Mouse (Mus musculus) hindbrain, embryonic 14.5 days (tissue): ENCODE results near the gene Parva. TPM values are rescaled to one million over a fixed set of nuclear protein-coding genes. Genes with fewer than 3 reads are reported as not detected.

Source experiments
- ATAC-seq: fragments of 200-750 bp; cut with Nextera tagmentation; 2 replicates; pipeline ENCODE4 v1.8.0; 2017; ENCODE audit warnings: moderate number of reproducible peaks, mild to moderate bottlenecking, moderate TSS enrichment, moderate library complexity; ENCODE audit not compliant: low FRiP score
- DNase-seq: peaks from one replicate; pipeline ENCODE4 v3.0.0-alpha.2; 2015; ENCODE audit warnings: low spot score
- H3K27ac ChIP-seq: fragments of 300-500 bp; sonication (generic); 2 replicates; pipeline ENCODE4 v1.5.1; 2014; ENCODE audit warnings: mild to moderate bottlenecking, moderate library complexity
- H3K27me3 ChIP-seq: fragments of 300-500 bp; sonication (generic); 2 replicates; pipeline ENCODE4 v1.6.1; 2014; ENCODE audit warnings: mild to moderate bottlenecking, low read length, mixed read lengths; ENCODE audit not compliant: control insufficient read depth, insufficient read depth
- H3K36me3 ChIP-seq: fragments of 300-500 bp; sonication (generic); replicated peaks from 2 replicates; pipeline ENCODE4 v1.6.1; 2014; ENCODE audit not compliant: control insufficient read depth, insufficient read depth
- H3K4me1 ChIP-seq: fragments of 300-500 bp; sonication (generic); replicated peaks from 2 replicates; pipeline ENCODE4 v1.6.1; 2014; ENCODE audit warnings: antibody characterized with exemption, low read length, mixed read lengths; ENCODE audit not compliant: control insufficient read depth, insufficient read depth
- H3K4me2 ChIP-seq: fragments of 300-500 bp; sonication (generic); replicated peaks from 2 replicates; pipeline ENCODE4 v1.6.1; 2014; ENCODE audit warnings: mild to moderate bottlenecking, moderate library complexity
- H3K4me3 ChIP-seq: fragments of 300-500 bp; sonication (generic); replicated peaks from 2 replicates; pipeline ENCODE4 v1.5.1; 2014; ENCODE audit warnings: mild to moderate bottlenecking, low read length
- H3K9ac ChIP-seq: fragments of 300-500 bp; sonication (generic); 2 replicates; pipeline ENCODE4 v1.6.1; 2014
- H3K9me3 ChIP-seq: fragments of 300-500 bp; sonication (generic); 2 replicates; pipeline ENCODE4 v1.6.1; 2016; ENCODE audit warnings: low read length; ENCODE audit not compliant: control insufficient read depth
- WGBS: fragments of 180-500 bp; shearing (Covaris S2); extraction: QIAGEN DNeasy Blood & Tissue Kit; methylation state at CpG from one replicate; pipeline ENCODE4 v1.1.7; 2014; 5-methylcytosine and 5-hydroxymethylcytosine counted together
- polyA plus RNA-seq: library from polyadenylated mRNA; unstranded; fragments of >200 nt; fragmentation: Nextera tagmentation; extraction: Ambion mirVana; gene quantifications from 2 replicates; pipeline ENCODE4 v1.2.1, GENCODE M21; 2014

Gene Parva
- polyA plus RNA-seq, 1 experiment from 2014 or later, result 28.1 TPM

DNA sequence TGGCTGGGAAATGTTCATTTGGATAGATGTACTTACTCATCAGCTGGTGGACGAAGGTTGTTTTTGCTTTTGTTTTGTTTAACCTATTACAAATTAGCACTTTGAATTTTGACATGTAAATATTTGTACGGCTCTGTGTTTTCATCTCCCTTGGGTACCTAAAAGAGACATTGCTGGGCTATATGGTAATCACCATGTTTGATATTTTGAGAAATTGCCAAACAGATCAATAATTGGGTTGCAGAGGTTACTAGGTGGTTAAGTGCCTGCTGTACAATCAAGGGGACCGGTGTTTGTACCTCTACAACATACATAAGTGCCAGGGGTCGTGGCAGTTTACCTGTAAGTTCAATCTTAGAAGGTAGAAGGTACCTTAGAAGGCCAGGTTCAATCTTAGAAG lies 19.2 kb downstream of the Parva start:
- 91% methylated on average over 4 of the region's 4 CpGs for WGBS
- H3K27me3 ChIP-seq, result no peaks in the 10 kb centered on the region
- no peak overlapping the region for H3K4me2 ChIP-seq
- H3K9me3 ChIP-seq, result no peaks in the 10 kb centered on the region; the same call in 1 of the 2 replicates
- ATAC-seq, result no peak
- H3K4me1 ChIP-seq, result peaks cover 22% of the 10 kb centered on the region
- no peak overlapping the region for H3K9ac ChIP-seq
- no peaks in the 10 kb centered on the region for H3K36me3 ChIP-seq
- H3K4me3 ChIP-seq, result no peak overlapping the region
- H3K27ac ChIP-seq, result no peak overlapping the region
- no peak for DNase-seq

DNA sequence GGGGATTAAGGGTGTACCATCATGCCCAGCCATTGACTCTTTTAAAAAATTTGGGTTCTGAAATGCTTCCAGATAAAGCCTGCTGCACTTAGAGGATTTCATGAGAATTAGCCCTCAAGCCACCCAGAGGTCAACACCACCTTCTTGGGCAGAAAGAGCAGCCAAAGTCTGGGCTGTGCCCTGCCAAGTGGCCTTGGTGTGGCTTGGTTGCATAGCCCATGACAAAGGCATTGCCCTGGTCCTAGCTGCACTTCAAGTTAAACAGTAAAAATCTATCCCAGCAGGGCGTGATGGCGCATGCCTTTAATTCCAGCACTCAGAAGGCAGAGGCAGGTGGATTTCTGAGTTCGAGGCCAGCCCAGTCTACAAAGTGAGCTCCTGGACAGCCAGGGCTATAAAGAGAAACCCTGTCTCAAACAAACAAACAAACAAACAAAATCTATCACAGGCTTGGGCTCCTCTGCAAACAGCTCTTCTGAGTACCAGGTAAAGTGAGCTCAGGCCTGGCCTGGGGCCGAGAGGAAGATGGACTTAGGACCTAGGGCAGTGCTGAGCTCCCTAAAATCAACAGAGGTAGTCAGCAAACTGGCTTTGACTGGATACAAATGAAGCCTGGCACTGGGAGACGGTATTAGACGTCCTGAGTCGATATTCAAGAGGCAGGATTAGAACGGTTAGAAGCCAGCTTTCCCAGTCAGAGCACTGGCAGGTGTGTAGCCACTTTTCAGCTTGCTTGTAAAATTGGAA lies 22.8 kb downstream of the Parva start:
- 84% methylated on average over 8 of the region's 8 CpGs for WGBS
- peaks cover 11% of the 10 kb centered on the region for H3K4me1 ChIP-seq

DNA sequence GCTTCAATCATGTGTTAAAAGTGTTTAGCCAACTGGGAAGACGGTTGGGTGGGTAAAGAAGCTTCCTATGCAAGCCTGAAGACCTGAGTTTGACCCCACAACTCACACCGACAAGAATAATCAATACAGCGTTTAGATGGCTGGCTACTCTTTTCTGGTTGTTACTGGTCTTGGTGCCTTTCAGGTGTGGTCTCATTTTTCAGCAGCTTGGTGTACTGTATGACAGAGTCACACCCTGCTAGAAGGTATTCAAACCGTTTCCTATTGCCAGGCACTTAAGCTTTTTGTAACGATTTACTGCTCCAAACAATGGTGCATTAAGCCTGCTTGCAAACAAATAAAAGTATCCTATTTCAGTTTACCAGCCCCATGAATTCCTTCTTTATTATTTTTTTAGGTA lies 25.2 kb downstream of the Parva start:
- 0 out of 2 replicates have a peak, but pooled peaks cover 9% of the 10 kb centered on the region for H3K4me1 ChIP-seq
- H3K27ac ChIP-seq, result no peak overlapping the region
- DNase-seq (no peak), ATAC-seq (no peak)
- no peaks in the 10 kb centered on the region for H3K9me3 ChIP-seq
- no peaks in the 10 kb centered on the region for H3K36me3 ChIP-seq
- no peak overlapping the region for H3K4me2 ChIP-seq
- H3K9ac ChIP-seq, result no peak overlapping the region
- no peaks in the 10 kb centered on the region for H3K27me3 ChIP-seq
- no peak overlapping the region for H3K4me3 ChIP-seq
- 74% methylated on average over 5 of the region's 5 CpGs for WGBS

More for the DNA sequence above, 22.8 kb downstream of the Parva start:
- Histone ChIP-seq H3K27ac (no peak overlapping the region), H3K36me3 (no peaks in the 10 kb centered on the region), H3K4me2 (no peak overlapping the region), H3K9me3 (no peaks in the 10 kb centered on the region; the same call in 1 of the 2 replicates), H3K4me3 (no peak overlapping the region), H3K27me3 (no peaks in the 10 kb centered on the region), H3K9ac (no peak overlapping the region)
- no peak for ATAC-seq
- DNase-seq, result no peak

DNA sequence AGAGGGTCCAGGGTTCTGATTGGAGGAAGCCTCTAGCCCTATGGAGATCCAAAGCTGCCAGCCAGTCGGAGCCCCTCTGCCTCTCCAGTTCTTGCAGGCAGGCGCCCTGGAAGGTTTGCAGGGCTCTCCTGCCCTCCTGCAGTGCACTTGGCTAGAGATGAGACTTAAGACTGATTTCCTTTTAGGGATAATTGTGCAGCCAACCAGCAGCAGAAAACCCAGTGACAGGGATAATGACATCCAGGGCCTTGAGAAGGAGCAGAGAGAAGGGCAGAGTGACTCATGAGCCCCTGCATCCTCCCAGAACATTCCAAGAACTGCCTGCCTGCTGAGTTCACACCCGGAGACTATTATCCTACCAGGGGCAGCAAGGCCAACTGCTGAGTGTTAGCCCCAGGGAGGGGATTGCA lies 26.5 kb downstream of the Parva start:
- no peaks in the 10 kb centered on the region for H3K36me3 ChIP-seq
- no peak overlapping the region for H3K4me3 ChIP-seq
- H3K27ac ChIP-seq, result no peak overlapping the region
- H3K9ac ChIP-seq, result no peak overlapping the region
- ATAC-seq (no peak), DNase-seq (no peak)
- H3K4me2 ChIP-seq, result no peak overlapping the region
- WGBS, result 21% methylated on average over 3 of the region's 3 CpGs
- H3K27me3 ChIP-seq, result no peaks in the 10 kb centered on the region
- 0 out of 2 replicates have a peak, but pooled peaks cover 9% of the 10 kb centered on the region for H3K4me1 ChIP-seq
- H3K9me3 ChIP-seq, result no peaks in the 10 kb centered on the region

DNA sequence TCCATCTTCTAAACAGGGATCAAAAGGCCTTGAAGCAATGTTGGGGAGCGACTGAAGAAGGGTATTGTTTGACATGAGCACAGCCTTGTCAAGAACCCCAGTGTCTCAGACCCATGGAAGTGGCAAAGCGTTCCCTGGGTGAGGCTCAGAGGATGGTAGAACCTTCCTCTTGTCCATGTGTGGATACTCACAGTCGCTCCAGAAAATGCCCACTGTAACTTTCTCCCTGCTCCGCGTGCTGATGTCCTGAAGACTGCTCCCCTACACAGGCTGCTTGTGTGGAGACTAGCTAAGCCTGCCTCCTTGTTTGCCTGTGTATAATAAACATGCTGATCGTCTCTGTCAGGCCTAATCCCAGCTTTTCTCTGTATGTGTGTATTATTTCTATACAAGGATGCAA lies 27.1 kb downstream of the Parva start:
- Histone ChIP-seq H3K4me3 (no peak overlapping the region), H3K9ac (no peak overlapping the region), H3K4me2 (no peak overlapping the region), H3K4me1 (0 out of 2 replicates have a peak, but pooled peaks cover 9% of the 10 kb centered on the region), H3K36me3 (no peaks in the 10 kb centered on the region), H3K27me3 (no peaks in the 10 kb centered on the region), H3K9me3 (no peaks in the 10 kb centered on the region), H3K27ac (no peak overlapping the region)
- DNase-seq (no peak), ATAC-seq (no peak)
- WGBS, result 57% methylated on average over 6 of the region's 6 CpGs

DNA sequence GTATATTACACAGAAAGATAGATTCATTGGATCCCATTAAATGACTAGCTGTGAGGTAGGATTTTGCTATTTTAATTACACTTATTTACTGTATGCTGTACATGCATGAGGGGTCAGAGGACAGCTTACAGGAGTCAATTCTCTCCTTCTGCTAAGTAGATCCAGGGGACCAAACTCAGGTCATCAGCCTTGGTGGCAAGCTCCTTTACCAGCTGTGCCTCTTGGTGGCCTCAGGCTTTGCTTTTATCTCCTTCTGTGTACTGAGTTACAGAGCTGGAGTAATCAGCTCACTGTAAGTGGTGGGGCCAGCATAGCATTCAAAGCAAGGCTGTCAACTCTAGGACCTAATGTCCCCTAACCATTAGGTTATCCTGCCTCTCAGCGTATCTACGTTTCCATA lies 27.6 kb downstream of the Parva start:
- Histone ChIP-seq H3K36me3 (no peaks in the 10 kb centered on the region), H3K4me2 (no peak overlapping the region), H3K9ac (no peak overlapping the region), H3K27ac (no peak overlapping the region), H3K4me1 (0 out of 2 replicates have a peak, but pooled peaks cover 9% of the 10 kb centered on the region), H3K27me3 (no peaks in the 10 kb centered on the region), H3K9me3 (no peaks in the 10 kb centered on the region), H3K4me3 (no peak overlapping the region)
- DNase-seq, result no peak
- no peak for ATAC-seq
- 87% methylated on average over 2 of the region's 2 CpGs for WGBS

DNA sequence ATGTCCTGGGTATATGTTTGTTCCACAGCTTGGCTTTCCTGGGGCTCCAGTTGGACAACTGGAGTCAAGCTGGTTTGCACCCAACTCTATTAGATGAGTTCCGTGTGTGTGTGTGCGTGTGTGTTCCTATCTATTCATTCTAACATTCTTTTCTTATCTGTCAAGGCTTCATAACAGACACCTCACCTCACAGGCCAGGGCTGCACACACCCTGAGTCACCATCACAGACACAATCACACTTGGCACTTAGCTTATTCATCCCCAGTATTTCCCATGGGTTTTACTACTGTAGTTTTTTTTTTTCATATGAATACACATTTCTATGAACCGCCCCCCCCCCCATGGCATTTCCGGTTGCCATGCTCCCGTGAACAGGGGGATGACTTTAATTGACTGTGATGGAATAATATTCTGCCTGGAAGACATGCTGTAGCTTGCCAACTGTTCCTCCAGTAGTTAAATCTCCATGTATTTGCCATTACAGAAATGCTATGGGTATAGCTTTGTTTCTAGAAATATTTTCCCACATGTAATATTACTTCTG lies 28.3 kb downstream of the Parva start:
- H3K4me3 ChIP-seq, result no peak overlapping the region
- 0 out of 2 replicates have a peak, but pooled peaks cover 9% of the 10 kb centered on the region for H3K4me1 ChIP-seq
- H3K9ac ChIP-seq, result no peak overlapping the region
- no peak for ATAC-seq
- WGBS, result 79% methylated on average over 5 of the region's 5 CpGs
- H3K27ac ChIP-seq, result no peak overlapping the region
- H3K4me2 ChIP-seq, result no peak overlapping the region
- H3K36me3 ChIP-seq, result no peaks in the 10 kb centered on the region
- H3K27me3 ChIP-seq, result no peaks in the 10 kb centered on the region
- no peaks in the 10 kb centered on the region for H3K9me3 ChIP-seq
- no peak for DNase-seq

DNA sequence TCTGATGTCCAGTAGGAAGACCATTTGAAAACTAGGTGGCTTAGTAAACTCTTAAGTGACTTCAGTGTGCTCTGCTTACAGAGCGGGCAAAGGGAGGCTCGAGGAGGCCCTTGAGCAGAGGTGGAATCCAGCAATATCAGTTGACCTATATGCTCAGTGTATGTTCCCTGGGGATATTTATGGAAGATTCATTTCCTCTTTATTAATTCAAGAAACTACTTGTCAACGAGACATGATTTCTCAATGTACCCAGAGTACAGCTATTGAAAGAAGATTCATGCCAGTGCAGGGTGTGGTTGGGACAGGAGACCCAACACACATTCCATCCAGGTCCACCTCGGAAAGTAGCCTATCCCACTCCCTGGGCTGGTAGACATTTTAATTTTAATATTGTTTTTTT lies 30.1 kb downstream of the Parva start:
- Histone ChIP-seq H3K4me1 (0 out of 2 replicates have a peak, but pooled peaks cover 9% of the 10 kb centered on the region), H3K27ac (no peak overlapping the region), H3K27me3 (no peaks in the 10 kb centered on the region), H3K9me3 (no peaks in the 10 kb centered on the region), H3K9ac (no peak overlapping the region), H3K4me2 (no peak overlapping the region), H3K36me3 (no peaks in the 10 kb centered on the region), H3K4me3 (no peak overlapping the region)
- DNase-seq (no peak), ATAC-seq (no peak)
- WGBS, result 86% methylated on average over 4 of the region's 4 CpGs

DNA sequence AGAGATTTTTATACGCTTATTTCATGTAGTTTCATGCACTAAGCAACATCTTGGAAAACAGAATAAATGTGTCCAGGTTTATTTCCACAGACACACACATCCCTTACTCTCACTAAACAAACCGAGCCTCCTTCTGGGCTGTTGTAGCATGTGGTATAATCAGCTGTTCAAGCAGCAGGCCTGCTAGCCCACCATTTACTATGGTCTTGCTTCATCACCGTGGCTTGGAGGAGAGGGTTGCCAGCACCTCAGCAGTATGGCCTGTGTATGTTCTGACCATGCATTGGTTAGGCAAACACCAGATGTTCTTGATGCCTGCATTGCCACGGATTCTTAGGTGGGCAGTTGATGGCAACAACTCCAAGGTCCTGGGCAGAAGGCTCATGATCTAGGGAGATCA lies 30.6 kb downstream of the Parva start:
- ATAC-seq (no peak), DNase-seq (no peak)
- no peak overlapping the region for H3K4me3 ChIP-seq
- H3K4me1 ChIP-seq, result 0 out of 2 replicates have a peak, but pooled peaks cover 9% of the 10 kb centered on the region
- H3K36me3 ChIP-seq, result no peaks in the 10 kb centered on the region
- no peak overlapping the region for H3K27ac ChIP-seq
- no peaks in the 10 kb centered on the region for H3K27me3 ChIP-seq
- no peaks in the 10 kb centered on the region for H3K9me3 ChIP-seq
- no peak overlapping the region for H3K9ac ChIP-seq
- H3K4me2 ChIP-seq, result no peak overlapping the region
- WGBS, result 90% methylated on average over 4 of the region's 4 CpGs
